Mouse (Mus musculus) lung, embryonic 14.5 days (tissue): ENCODE measurements around the gene Ubox5. TPM values are rescaled to one million over a fixed set of nuclear protein-coding genes. Genes with fewer than 3 reads are reported as not detected.

Experiments used
- ATAC-seq: fragments of 200-750 bp; cut with Nextera tagmentation; 2 replicates; pipeline ENCODE4 v1.8.0; 2017; ENCODE audit warnings: mild to moderate bottlenecking, moderate TSS enrichment, moderate library complexity; ENCODE audit not compliant: insufficient read depth
- DNase-seq: peaks from one replicate; pipeline ENCODE4 v3.0.0-alpha.2; 2015
- H3K27ac ChIP-seq: fragments of 300-500 bp; sonication (generic); 2 replicates; pipeline ENCODE4 v1.5.1; 2014; ENCODE audit warnings: low read depth, mild to moderate bottlenecking, moderate library complexity
- H3K27me3 ChIP-seq: fragments of 300-500 bp; sonication (generic); 2 replicates; pipeline ENCODE4 v1.6.1; 2014; ENCODE audit warnings: low read length, control low read depth; ENCODE audit not compliant: insufficient read depth
- H3K36me3 ChIP-seq: fragments of 300-500 bp; sonication (generic); 2 replicates; pipeline ENCODE4 v1.6.1; 2014; ENCODE audit warnings: control low read depth; ENCODE audit not compliant: insufficient read depth
- H3K4me1 ChIP-seq: fragments of 300-500 bp; sonication (generic); 2 replicates; pipeline ENCODE4 v1.6.1; 2014; ENCODE audit warnings: antibody characterized with exemption, control low read depth; ENCODE audit not compliant: insufficient read depth
- H3K4me2 ChIP-seq: fragments of 300-500 bp; sonication (generic); 2 replicates; pipeline ENCODE4 v1.6.1; 2014; ENCODE audit warnings: mild to moderate bottlenecking
- H3K4me3 ChIP-seq: fragments of 300-500 bp; sonication (generic); 2 replicates; pipeline ENCODE4 v1.5.1; 2014; ENCODE audit warnings: low read depth, low read length
- H3K9ac ChIP-seq: fragments of 300-500 bp; sonication (generic); 2 replicates; pipeline ENCODE4 v1.6.1; 2014
- H3K9me3 ChIP-seq: fragments of 300-500 bp; sonication (generic); 2 replicates; pipeline ENCODE4 v1.6.1; 2016; ENCODE audit warnings: low read depth, low read length, control low read depth
- CTCF ChIP-seq: IDR thresholded peaks from 2 replicates; pipeline ENCODE4 v1.5.1; 2016; ENCODE audit warnings: antibody characterized with exemption, low read depth
- WGBS: fragments of 180-500 bp; shearing (Covaris S2); extraction: QIAGEN DNeasy Blood & Tissue Kit; methylation state at CpG from one replicate; pipeline ENCODE4 v1.1.7; 2014; 5-methylcytosine and 5-hydroxymethylcytosine counted together
- polyA plus RNA-seq: library from polyadenylated mRNA; unstranded; fragments of >200 nt; fragmentation: Nextera tagmentation; extraction: Ambion mirVana; gene quantifications from 2 replicates; pipeline ENCODE4 v1.2.1, GENCODE M21; 2014

Gene Ubox5
- polyA plus RNA-seq, result 12.4 and 12.6 TPM in 2 replicates

DNA sequence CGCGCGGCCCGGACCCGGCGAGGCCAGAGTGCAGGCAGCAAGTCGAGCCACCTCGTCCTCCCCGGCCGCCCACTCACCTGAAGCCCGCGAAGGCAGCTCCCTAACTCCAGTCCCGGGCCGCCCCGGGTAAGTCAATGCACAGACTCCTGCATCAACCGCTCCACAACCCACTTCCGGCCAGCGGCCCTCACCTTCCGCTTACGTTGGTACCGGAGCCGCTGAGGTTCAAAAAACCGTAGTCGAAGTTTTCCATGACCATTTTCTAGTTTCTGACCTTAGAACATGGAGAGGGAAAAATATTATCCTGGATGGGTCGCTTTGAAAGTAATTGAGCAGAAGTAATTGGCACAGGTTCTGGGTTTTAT lies at the start of gene Ubox5, which contains the start of gene Fastkd5:
TSS of gene Ubox5 (minus strand) at position 200 of the 365 bp plus-strand sequence.
TSS of gene Fastkd5 (minus strand) at position 189 of the 365 bp plus-strand sequence.
- H3K9ac ChIP-seq, result peak within 1 kb of the TSS; percentile 94
- TF ChIP-seq CTCF, result no peak
- peaks cover 11% of the 10 kb centered on the region for H3K4me1 ChIP-seq
- peak; percentile 97 for DNase-seq
- H3K27me3 ChIP-seq, result peaks cover 17% of the 10 kb centered on the region
- H3K9me3 ChIP-seq, result no peaks in the 10 kb centered on the region
- peaks cover 17% of the 10 kb centered on the region for H3K36me3 ChIP-seq
- H3K4me3 ChIP-seq, result peak within 1 kb of the TSS; percentile 95
- peak within 1 kb of the TSS; percentile 75 for H3K27ac ChIP-seq
- under 1% methylated on average over 25 of the region's 25 CpGs for WGBS
- ATAC-seq, result peak; percentile 86
- peak within 1 kb of the TSS; percentile 74 for H3K4me2 ChIP-seq

DNA sequence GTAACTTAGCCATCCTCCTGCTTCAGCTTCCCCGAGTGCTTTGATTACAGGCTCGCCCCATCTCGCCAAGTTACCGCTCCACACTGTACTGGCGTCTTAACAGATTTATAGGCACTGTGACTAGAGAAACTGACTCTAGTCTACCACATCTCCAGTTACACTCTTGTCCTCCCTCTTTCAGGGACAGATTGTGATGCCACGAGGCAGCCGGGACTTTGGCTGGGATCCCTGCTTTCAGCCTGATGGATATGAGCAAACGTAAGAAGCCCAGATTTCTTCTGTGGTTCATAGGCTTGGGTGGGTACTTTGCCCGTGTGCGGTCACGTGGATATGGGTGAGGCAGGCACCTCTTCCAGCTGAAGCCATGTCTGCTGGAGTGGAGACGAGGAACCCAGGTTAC lies 49.3 kb upstream of the Ubox5 start:
- no peak for TF ChIP-seq CTCF
- no peak overlapping the region for H3K4me2 ChIP-seq
- ATAC-seq (no peak), DNase-seq (no peak)
- WGBS, result 95% methylated on average over 12 of the region's 12 CpGs
- H3K27me3 ChIP-seq, result no peaks in the 10 kb centered on the region
- H3K9me3 ChIP-seq, result no peaks in the 10 kb centered on the region
- no peak overlapping the region for H3K27ac ChIP-seq
- H3K4me1 ChIP-seq, result no peaks in the 10 kb centered on the region
- no peak overlapping the region for H3K4me3 ChIP-seq
- no peak overlapping the region for H3K9ac ChIP-seq
- H3K36me3 ChIP-seq, result peaks cover 96% of the 10 kb centered on the region

GRCm38 (mm10) chr2:130677211-130677610 lies 47.4 kb upstream of the Ubox5 start:
- no peak for DNase-seq
- H3K36me3 ChIP-seq, result peaks cover 96% of the 10 kb centered on the region
- no peaks in the 10 kb centered on the region for H3K27me3 ChIP-seq
- H3K27ac ChIP-seq, result no peak overlapping the region
- no peak overlapping the region for H3K4me2 ChIP-seq
- no peaks in the 10 kb centered on the region for H3K9me3 ChIP-seq
- H3K4me1 ChIP-seq, result no peaks in the 10 kb centered on the region
- no peak overlapping the region for H3K9ac ChIP-seq
- H3K4me3 ChIP-seq, result no peak overlapping the region
- 80% methylated on average over 10 of the region's 10 CpGs for WGBS
- TF ChIP-seq CTCF, result no peak
- ATAC-seq, result no peak

DNA sequence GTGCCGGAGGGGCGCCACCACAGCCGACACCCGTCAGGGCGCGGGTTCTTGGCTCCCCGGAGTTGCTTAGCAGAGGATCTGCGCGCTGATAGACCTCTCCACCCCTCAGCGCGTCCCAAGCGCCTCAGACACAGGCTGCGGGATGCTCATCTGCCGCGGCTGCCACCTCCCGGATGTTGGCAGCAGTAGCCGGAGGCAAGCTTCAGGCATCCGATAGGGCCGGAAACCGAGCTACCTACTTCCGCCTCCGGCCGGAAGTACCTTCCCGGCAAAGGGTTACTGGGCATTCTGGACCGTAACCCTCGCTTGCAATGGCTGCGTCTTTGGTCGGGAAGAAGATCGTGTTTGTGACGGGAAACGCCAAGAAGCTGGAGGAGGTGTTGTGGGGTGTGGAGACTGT lies 37.7 kb upstream of the Ubox5 start, which contains the start of gene Itpa:
TSS of gene Itpa (plus strand) at position 52 of the 400 bp plus-strand sequence.
- TF ChIP-seq CTCF, result peak; percentile 74
- peaks cover 19% of the 10 kb centered on the region for H3K36me3 ChIP-seq
- H3K4me1 ChIP-seq, result 0 out of 2 replicates have a peak, but pooled peaks cover 9% of the 10 kb centered on the region
- WGBS, result 1% methylated on average over 31 of the region's 31 CpGs
- no peaks in the 10 kb centered on the region for H3K27me3 ChIP-seq
- DNase-seq (peak; percentile 95), ATAC-seq (peak; percentile 56)
- peak within 1 kb of the TSS; percentile 73 for H3K27ac ChIP-seq
- peak within 1 kb of the TSS; percentile 74 for H3K9ac ChIP-seq
- H3K4me2 ChIP-seq, result peak within 1 kb of the TSS; percentile 94
- peak within 1 kb of the TSS; percentile 65 for H3K4me3 ChIP-seq
- H3K9me3 ChIP-seq, result no peaks in the 10 kb centered on the region

GRCm38 (mm10) chr2:130664102-130664701 lies 34.4 kb upstream of the Ubox5 start, which contains the start of gene Ddrgk1:
TSS of gene Ddrgk1 (minus strand) at chr2:130664659.
- under 1% methylated on average over 40 of the region's 40 CpGs for WGBS
- DNase-seq (peak; percentile 98), ATAC-seq (peak; percentile 96)
- Histone ChIP-seq H3K36me3 (peaks cover 33% of the 10 kb centered on the region), H3K9me3 (no peaks in the 10 kb centered on the region), H3K4me2 (peak within 1 kb of the TSS; percentile 64), H3K27me3 (no peaks in the 10 kb centered on the region), H3K27ac (peak within 1 kb of the TSS; percentile 98), H3K4me3 (peak within 1 kb of the TSS; percentile 51), H3K4me1 (0 out of 2 replicates have a peak, but pooled peaks cover 9% of the 10 kb centered on the region), H3K9ac (peak within 1 kb of the TSS; percentile 90)
- peak; percentile 48 for TF ChIP-seq CTCF

GRCm38 (mm10) chr2:130663342-130663741 lies 33.5 kb upstream of the Ubox5 start:
- Histone ChIP-seq H3K9me3 (no peaks in the 10 kb centered on the region), H3K9ac (peak overlapping the region; percentile 90), H3K4me3 (peak overlapping the region; percentile 51; the same call in 1 of the 2 replicates), H3K4me1 (0 out of 2 replicates have a peak, but pooled peaks cover 7% of the 10 kb centered on the region), H3K27ac (no peak overlapping the region), H3K27me3 (no peaks in the 10 kb centered on the region), H3K36me3 (peaks cover 41% of the 10 kb centered on the region), H3K4me2 (peak overlapping the region; percentile 64)
- TF ChIP-seq CTCF, result no peak
- WGBS, result 87% methylated on average over 11 of the region's 11 CpGs
- DNase-seq, result no peak
- ATAC-seq, result no peak

DNA sequence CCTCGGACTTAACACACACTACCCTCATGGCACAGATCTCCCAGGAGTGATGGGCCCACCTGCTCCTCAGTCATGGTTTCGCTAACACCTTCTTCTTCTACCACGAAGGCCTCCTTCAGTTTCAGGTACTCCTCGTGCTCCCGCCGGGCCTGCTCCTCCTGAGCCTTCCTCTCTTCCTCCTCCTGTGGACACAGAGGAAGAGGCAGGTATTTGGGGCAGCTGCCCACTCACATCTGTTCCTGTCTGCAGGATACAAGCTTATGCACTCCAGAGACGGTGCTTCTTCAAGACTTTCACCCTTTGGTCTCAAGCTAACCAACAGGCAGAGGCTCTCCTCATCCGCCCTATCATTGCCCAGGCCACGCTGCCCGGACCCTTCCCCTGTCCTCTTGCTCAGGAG lies 28.7 kb upstream of the Ubox5 start:
- H3K27ac ChIP-seq, result no peak overlapping the region
- no peak for TF ChIP-seq CTCF
- peaks cover 86% of the 10 kb centered on the region for H3K36me3 ChIP-seq
- no peak overlapping the region for H3K4me3 ChIP-seq
- no peak overlapping the region for H3K9ac ChIP-seq
- ATAC-seq (no peak), DNase-seq (no peak)
- 93% methylated on average over 10 of the region's 10 CpGs for WGBS
- H3K4me1 ChIP-seq, result 0 out of 2 replicates have a peak, but pooled peaks cover 5% of the 10 kb centered on the region
- no peaks in the 10 kb centered on the region for H3K9me3 ChIP-seq
- H3K27me3 ChIP-seq, result no peaks in the 10 kb centered on the region
- H3K4me2 ChIP-seq, result no peak overlapping the region
